Mouse (Mus musculus) ES-Bruce4 (cell line): Measurements from ENCODE around the gene Tekt3.

Source experiments
- CTCF ChIP-seq: IDR thresholded peaks from one replicate; pipeline ENCODE4 v1.8.1; 2011; ENCODE audit warnings: low read depth, low read length
- EP300 ChIP-seq: IDR thresholded peaks from 2 replicates; pipeline ENCODE4 v1.6.1; 2011; ENCODE audit warnings: low read depth, low read length; ENCODE audit not compliant: insufficient read depth
- POLR2A ChIP-seq: IDR thresholded peaks from one replicate; pipeline ENCODE4 v1.8.1; 2011; ENCODE audit warnings: low read length; ENCODE audit not compliant: insufficient read depth

DNA sequence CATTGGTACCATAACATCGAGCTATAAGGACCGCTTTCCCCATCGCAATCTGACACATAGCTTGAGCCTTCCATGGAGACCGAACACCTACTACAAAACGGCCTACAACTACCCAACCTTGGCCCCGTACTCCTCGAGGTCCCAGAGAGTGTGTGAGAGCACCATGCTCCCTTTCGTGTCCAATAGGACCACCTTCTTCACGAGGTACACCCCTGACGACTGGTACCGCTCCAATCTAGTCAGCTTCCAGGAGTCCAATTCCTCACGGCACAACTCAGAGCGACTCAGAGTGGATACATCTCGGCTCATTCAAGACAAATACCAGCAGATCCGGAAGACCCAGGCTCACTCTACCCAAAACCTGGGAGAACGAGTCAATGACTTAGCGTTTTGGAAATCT lies 8.6 kb downstream of the Tekt3 start:
- TF ChIP-seq CTCF: no peak
- TF ChIP-seq POLR2A: no peak
- no peak for TF ChIP-seq EP300
